Comparison of ENCODE assay signal across 16 mouse cellular contexts in the genomic region with DNA sequence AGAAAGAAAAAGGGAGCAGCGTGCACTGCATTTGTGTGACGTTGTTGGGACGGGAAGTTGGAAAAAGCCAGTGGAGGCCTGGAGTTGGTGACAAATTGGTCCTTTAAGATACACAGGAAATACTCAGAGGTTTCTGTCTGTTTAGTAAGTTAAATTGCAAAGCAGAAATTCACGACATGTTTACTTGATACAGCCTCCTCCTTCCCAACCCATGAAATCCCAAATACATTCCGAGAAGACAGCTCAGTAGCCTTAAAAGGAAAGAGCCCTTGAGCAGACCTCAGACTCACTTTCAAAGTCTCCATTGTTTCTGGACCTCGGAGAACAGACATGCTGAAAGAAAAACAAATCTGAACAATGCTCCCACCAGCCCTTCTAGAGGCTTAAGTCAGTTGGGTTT. TPM values are rescaled to one million over a fixed set of nuclear protein-coding genes. Genes with fewer than 3 reads are reported as not detected.
DNase-seq lines count a peak whose midpoint lies in the region; ATAC-seq lines count a peak whose summit lies in the region.
"Had no signal": no experiment of that assay in that cellular context is flagged by ENCODE, and none has a peak within 500 bp of the region (broad histone marks: within the 10 kb centered on the region; RNA-seq: fewer than 3 reads in every experiment).

No protein-coding gene starts in this region.

- no peak for DNase-seq in heart, adult 9 months (ENCODE audit: low spot score in 2 of 2)
- peak; percentile 40 for DNase-seq in kidney, postnatal 10 days
- DNase-seq in kidney, adult 9 months, result no peak
- peak; percentile 45 for DNase-seq in lung, postnatal 10 days
- DNase-seq in left cerebral cortex, postnatal 25 days (ENCODE audit: low spot score in 2 of 2), result no peak
- DNase-seq in urinary bladder, postnatal 25 days (ENCODE audit: low spot score), result no peak
- DNase-seq: adrenal gland, postnatal 10 days; cerebellum, adult 9-10 months; gastrocnemius, postnatal 14 days; liver, embryonic 13.5 days; retina, postnatal 1 day; spleen, adult 18-20 months had no signal

- H3K9ac ChIP-seq in heart, embryonic 12.5 days, result no peak overlapping the region
- no peak overlapping the region for H3K9ac ChIP-seq in embryonic facial prominence, embryonic 15.5 days
- H3K9ac ChIP-seq: hindbrain, embryonic 13.5 days; liver, embryonic 13.5 days; neural tube, embryonic 15.5 days had no signal

- H3K4me1 ChIP-seq in heart, embryonic 12.5 days (replicated peaks), result peaks cover 9% of the 10 kb centered on the region; the same call in 1 of the 2 replicates
- H3K4me1 ChIP-seq in embryonic facial prominence, embryonic 15.5 days, result peaks cover 27% of the 10 kb centered on the region
- H3K4me1 ChIP-seq: hindbrain, embryonic 13.5 days; liver, embryonic 13.5 days; neural tube, embryonic 15.5 days had no signal

- H3K27ac ChIP-seq in heart, embryonic 12.5 days (ENCODE audit: poor library complexity, severe bottlenecking), result peak overlapping the region; percentile 39; the same call in 1 of the 2 replicates
- H3K27ac ChIP-seq in embryonic facial prominence, embryonic 15.5 days (replicated peaks), result peak overlapping the region; percentile 18; the same call in 1 of the 2 replicates
- H3K27ac ChIP-seq: hindbrain, embryonic 13.5 days; liver, embryonic 13.5 days; neural tube, embryonic 15.5 days had no signal

- H3K4me3 ChIP-seq in heart, embryonic 12.5 days, result no peak overlapping the region
- H3K4me3 ChIP-seq in embryonic facial prominence, embryonic 15.5 days (replicated peaks), result no peak overlapping the region
- H3K4me3 ChIP-seq: hindbrain, embryonic 13.5 days; liver, embryonic 13.5 days; neural tube, embryonic 15.5 days had no signal

- intact Hi-C loops in left cerebral cortex, postnatal 25 days (cut with DNase I), result no loop called here

- H3K27me3 ChIP-seq in heart, embryonic 12.5 days (replicated peaks), result no peaks in the 10 kb centered on the region
- H3K27me3 ChIP-seq in embryonic facial prominence, embryonic 15.5 days, result no peaks in the 10 kb centered on the region
- H3K27me3 ChIP-seq: hindbrain, embryonic 13.5 days; liver, embryonic 13.5 days; neural tube, embryonic 15.5 days had no signal

- no peak overlapping the region for H3K4me2 ChIP-seq in heart, embryonic 12.5 days
- H3K4me2 ChIP-seq in embryonic facial prominence, embryonic 15.5 days (replicated peaks), result no peak overlapping the region
- H3K4me2 ChIP-seq: hindbrain, embryonic 13.5 days; liver, embryonic 13.5 days; neural tube, embryonic 15.5 days had no signal

- 46% methylated on average over 6 of the region's 6 CpGs for WGBS in heart, embryonic 12.5 days
- WGBS in embryonic facial prominence, embryonic 15.5 days, result 34% methylated on average over 6 of the region's 6 CpGs

- no peak for ATAC-seq in heart, embryonic 12.5 days (ENCODE audit: insufficient number of reproducible peaks, low FRiP score)
- ATAC-seq in embryonic facial prominence, embryonic 15.5 days (ENCODE audit: insufficient number of reproducible peaks, low FRiP score, low TSS enrichment, low read depth), result no peak

- H3K9me3 ChIP-seq in heart, embryonic 12.5 days (replicated peaks), result no peaks in the 10 kb centered on the region
- H3K9me3 ChIP-seq in embryonic facial prominence, embryonic 15.5 days (replicated peaks), result no peaks in the 10 kb centered on the region
- H3K9me3 ChIP-seq: hindbrain, embryonic 13.5 days; liver, embryonic 13.5 days; neural tube, embryonic 15.5 days had no signal

- no peaks in the 10 kb centered on the region for H3K36me3 ChIP-seq in heart, embryonic 12.5 days
- H3K36me3 ChIP-seq in embryonic facial prominence, embryonic 15.5 days, result no peaks in the 10 kb centered on the region
- H3K36me3 ChIP-seq: hindbrain, embryonic 13.5 days; liver, embryonic 13.5 days; neural tube, embryonic 15.5 days had no signal

RNA-seq across cellular contexts. Expression of a gene that starts 48.8 kb away (rescaled TPM):
- polyA plus RNA-seq in heart, embryonic 12.5 days (2016; fragmentation: Nextera tagmentation; extraction: Ambion mirVana), result 27.8 and 31.0 TPM in 2 replicates
- polyA plus RNA-seq in embryonic facial prominence, embryonic 15.5 days (2015; fragmentation: Nextera tagmentation; extraction: Ambion mirVana), result 25.9 and 29.4 TPM in 2 replicates
- total RNA-seq in left cerebral cortex, postnatal 25 days (2021), result 1 to 10 TPM; 3.0 to 3.5 TPM

Comparison
In these comparisons a context has a peak if more than half of its experiments do, and no peak if none do; other contexts are left out.
1. DNase-seq: peak in kidney, postnatal 10 days (single experiment) and lung, postnatal 10 days (single experiment); none in heart, adult 9 months (0 of 2), kidney, adult 9 months (single experiment), left cerebral cortex, postnatal 25 days (0 of 2) and urinary bladder, postnatal 25 days (single experiment).